Comparison of ENCODE assay signal across 30 mouse cellular contexts in the genomic region with DNA sequence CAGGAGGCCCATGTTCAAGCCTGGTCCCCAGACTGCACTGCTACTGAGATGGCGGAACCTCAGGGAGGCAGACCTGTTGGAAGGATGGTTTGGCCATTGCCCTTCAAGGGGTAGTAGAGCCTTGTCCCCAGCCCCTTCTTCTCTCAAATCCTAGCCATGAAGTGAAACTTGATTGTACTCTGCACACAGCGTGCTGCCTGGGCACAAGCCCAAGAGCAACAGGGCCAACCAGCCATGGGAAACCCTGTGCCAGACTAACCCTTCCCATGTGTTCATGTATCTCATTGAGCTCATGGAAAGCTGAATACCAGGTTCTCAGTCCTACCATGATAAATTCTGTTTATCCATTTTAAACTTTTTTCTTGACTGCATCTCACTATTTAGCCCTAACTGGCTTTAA. TPM values are rescaled to one million over a fixed set of nuclear protein-coding genes. Genes with fewer than 3 reads are reported as not detected.
DNase-seq lines count a peak whose midpoint lies in the region; ATAC-seq and TF ChIP-seq lines count a peak whose summit lies in the region.
"Had no signal": no experiment of that assay in that cellular context is flagged by ENCODE, and none has a peak within 500 bp of the region (broad histone marks: within the 10 kb centered on the region; RNA-seq: fewer than 3 reads in every experiment).

No protein-coding gene starts in this region.

- no peak for ATAC-seq in heart, postnatal 0 days (ENCODE audit: insufficient read depth, low read depth)
- ATAC-seq in liver, embryonic 12.5 days, result no peak
- ATAC-seq in liver, postnatal 0 days, result no peak
- ATAC-seq: lung, postnatal 0 days; midbrain, embryonic 16.5 days had no signal

- no peak overlapping the region for H3K4me3 ChIP-seq in heart, postnatal 0 days (ENCODE audit: low read depth, low read length)
- no peak overlapping the region for H3K4me3 ChIP-seq in liver, embryonic 12.5 days
- no peak overlapping the region for H3K4me3 ChIP-seq in liver, postnatal 0 days (ENCODE audit: low read depth, low read length)
- H3K4me3 ChIP-seq: forebrain, embryonic 12.5 days; gastrocnemius, adult 2 months; hindbrain, embryonic 12.5 days; layer of hippocampus, adult 2 months; liver, embryonic 15.5 days; neural tube, embryonic 15.5 days had no signal

- no peak for TF ChIP-seq EP300 in heart, postnatal 0 days (IDR thresholded peaks at IDR 0.05; ENCODE audit: low read depth)
- TF ChIP-seq EP300 in liver, postnatal 0 days (IDR thresholded peaks at IDR 0.05; ENCODE audit: low read depth), result no peak

- DNase-seq in cerebellum, postnatal 10 days, result peak; percentile 39 to 57
- DNase-seq in cerebellum, postnatal 25 days, result no peak
- DNase-seq in heart, postnatal 0 days (ENCODE audit: low spot score), result peak; percentile 18
- no peak for DNase-seq in heart, postnatal 36 days
- DNase-seq in liver, postnatal 0 days, result no peak
- peak; percentile 85 for DNase-seq in adipocyte (ENCODE audit: low spot score)
- no peak for DNase-seq in Muller cell, postnatal 12 days (ENCODE audit: inconsistent ontology term)
- DNase-seq: cerebellum, adult 9-11 months; gastrocnemius, adult 2 months; kidney, adult 18-20 months; layer of hippocampus, postnatal 36 days; right cerebral cortex, postnatal 14 days; spleen, adult 18-20 months; thymus, adult 2 months had no signal

- 61% methylated on average over 2 of the region's 2 CpGs for WGBS in heart, postnatal 0 days
- WGBS in liver, embryonic 12.5 days (ENCODE audit: insufficient replicate concordance), result 82% methylated on average over 2 of the region's 2 CpGs
- 88% methylated on average over 2 of the region's 2 CpGs for WGBS in liver, postnatal 0 days (ENCODE audit: insufficient replicate concordance)

- no peak overlapping the region for H3K9ac ChIP-seq in heart, postnatal 0 days (replicated peaks; ENCODE audit: low read depth, low read length)
- 0 out of 2 replicates have a peak overlapping the region, but pooled peaks have one; percentile 43 for H3K9ac ChIP-seq in liver, embryonic 12.5 days
- no peak overlapping the region for H3K9ac ChIP-seq in liver, postnatal 0 days (replicated peaks)
- H3K9ac ChIP-seq: forebrain, embryonic 12.5 days; hindbrain, embryonic 12.5 days; neural tube, embryonic 15.5 days had no signal

- intact Hi-C loops in heart, postnatal 36 days (cut with DNase I), result no loop called here

- peak overlapping the region; percentile 31; the same call in 1 of the 2 replicates for H3K27ac ChIP-seq in heart, postnatal 0 days (ENCODE audit: low read depth)
- 0 out of 2 replicates have a peak overlapping the region, but pooled peaks have one; percentile 27 for H3K27ac ChIP-seq in liver, embryonic 12.5 days
- H3K27ac ChIP-seq in liver, postnatal 0 days (ENCODE audit: low read depth), result no peak overlapping the region
- H3K27ac ChIP-seq: forebrain, embryonic 12.5 days; gastrocnemius, adult 2 months; hindbrain, embryonic 12.5 days; kidney, postnatal 0 days; layer of hippocampus, adult 2 months; neural tube, embryonic 15.5 days had no signal

- TF ChIP-seq CTCF in heart, postnatal 0 days (IDR thresholded peaks at IDR 0.05; ENCODE audit: low read depth), result no peak
- TF ChIP-seq CTCF in liver, postnatal 0 days (IDR thresholded peaks at IDR 0.05; ENCODE audit: low read depth), result no peak

- no peak overlapping the region for H3K4me2 ChIP-seq in heart, postnatal 0 days (ENCODE audit: low read depth, low read length)
- no peak overlapping the region for H3K4me2 ChIP-seq in liver, embryonic 12.5 days
- no peak overlapping the region for H3K4me2 ChIP-seq in liver, postnatal 0 days (ENCODE audit: low read depth, low read length)
- H3K4me2 ChIP-seq: forebrain, embryonic 12.5 days; hindbrain, embryonic 12.5 days; neural tube, embryonic 15.5 days had no signal

- no peaks in the 10 kb centered on the region for H3K9me3 ChIP-seq in heart, postnatal 0 days (replicated peaks; ENCODE audit: control insufficient read depth, low read length)
- no peaks in the 10 kb centered on the region for H3K9me3 ChIP-seq in liver, embryonic 12.5 days (replicated peaks)
- no peaks in the 10 kb centered on the region for H3K9me3 ChIP-seq in liver, postnatal 0 days (ENCODE audit: low read length)
- H3K9me3 ChIP-seq: forebrain, embryonic 12.5 days; hindbrain, embryonic 12.5 days; liver, embryonic 15.5 days; neural tube, embryonic 15.5 days had no signal

- H3K27me3 ChIP-seq in heart, postnatal 0 days (ENCODE audit: control insufficient read depth, insufficient read depth, low read length), result no peaks in the 10 kb centered on the region
- H3K27me3 ChIP-seq in liver, embryonic 12.5 days (replicated peaks), result no peaks in the 10 kb centered on the region
- no peaks in the 10 kb centered on the region for H3K27me3 ChIP-seq in liver, postnatal 0 days (ENCODE audit: insufficient read depth, low read length)
- H3K27me3 ChIP-seq: forebrain, embryonic 12.5 days; hindbrain, embryonic 12.5 days; liver, embryonic 15.5 days; neural tube, embryonic 15.5 days had no signal

- H3K4me1 ChIP-seq in heart, postnatal 0 days (ENCODE audit: control insufficient read depth, insufficient read depth), result peaks cover 9% of the 10 kb centered on the region
- peaks cover 44% of the 10 kb centered on the region for H3K4me1 ChIP-seq in liver, embryonic 12.5 days
- peaks cover 11% of the 10 kb centered on the region for H3K4me1 ChIP-seq in liver, postnatal 0 days (ENCODE audit: insufficient read depth)

- no peaks in the 10 kb centered on the region for H3K36me3 ChIP-seq in heart, postnatal 0 days (replicated peaks; ENCODE audit: control insufficient read depth, insufficient read depth, low read length)
- no peaks in the 10 kb centered on the region for H3K36me3 ChIP-seq in liver, embryonic 12.5 days
- no peaks in the 10 kb centered on the region for H3K36me3 ChIP-seq in liver, postnatal 0 days (replicated peaks; ENCODE audit: insufficient read depth, low read length)
- H3K36me3 ChIP-seq: forebrain, embryonic 12.5 days; hindbrain, embryonic 12.5 days; liver, embryonic 15.5 days; neural tube, embryonic 15.5 days had no signal

RNA-seq across cellular contexts. Expression of a gene that starts 3.2 kb away (rescaled TPM):
- 39.6 and 62.9 TPM in 2 replicates for total RNA-seq in heart, postnatal 0 days (2014; rRNA removed; ENCODE audit: low replicate concordance)
- polyA plus RNA-seq in heart, postnatal 0 days (2015; fragmentation: Nextera tagmentation; extraction: Ambion mirVana), result 51.0 and 52.5 TPM in 2 replicates
- 10 to 100 TPM; 53.7 to 55.6 TPM for total RNA-seq in heart, postnatal 36 days (2021)
- 86.3 and 88.9 TPM in 2 replicates for polyA plus RNA-seq in liver, embryonic 12.5 days (2016; fragmentation: Nextera tagmentation; extraction: Ambion mirVana)
- 48.5 and 48.7 TPM in 2 replicates for polyA plus RNA-seq in liver, postnatal 0 days (2015; fragmentation: Nextera tagmentation; extraction: Ambion mirVana)

RNA-seq across cellular contexts. Expression of a gene that starts 21.2 kb away (rescaled TPM):
- total RNA-seq in heart, postnatal 0 days (2014; rRNA removed; ENCODE audit: low replicate concordance), result 6.2 and 14.3 TPM in 2 replicates
- 4.4 and 5.9 TPM in 2 replicates for polyA plus RNA-seq in heart, postnatal 0 days (2015; fragmentation: Nextera tagmentation; extraction: Ambion mirVana)
- total RNA-seq in heart, postnatal 36 days (2021), result 10 to 100 TPM; 32.2 to 37.5 TPM
- polyA plus RNA-seq in liver, embryonic 12.5 days (2016; fragmentation: Nextera tagmentation; extraction: Ambion mirVana), result 1.5 and 1.7 TPM in 2 replicates
- 26.7 and 27.1 TPM in 2 replicates for polyA plus RNA-seq in liver, postnatal 0 days (2015; fragmentation: Nextera tagmentation; extraction: Ambion mirVana)

RNA-seq across cellular contexts. Expression of a gene that starts 34.5 kb away (rescaled TPM):
- total RNA-seq in heart, postnatal 0 days (2014; rRNA removed; ENCODE audit: low replicate concordance), result not detected in 2 replicates
- polyA plus RNA-seq in heart, postnatal 0 days (2015; fragmentation: Nextera tagmentation; extraction: Ambion mirVana), result not detected in 2 replicates
- total RNA-seq in heart, postnatal 36 days (2021), result not detected
- not detected in 2 replicates for polyA plus RNA-seq in liver, embryonic 12.5 days (2016; fragmentation: Nextera tagmentation; extraction: Ambion mirVana)
- not detected in 2 replicates for polyA plus RNA-seq in liver, postnatal 0 days (2015; fragmentation: Nextera tagmentation; extraction: Ambion mirVana)
- total RNA-seq: adrenal gland, adult 18-20 months; gastrocnemius, adult 2 months; layer of hippocampus, adult 2 months; layer of hippocampus, postnatal 36 days; left cerebral cortex, postnatal 14 days; megakaryocyte progenitor cell, adult 5-6 weeks; MEL had no signal
- polyA plus RNA-seq: brain, embryonic 14.5 days; forebrain, embryonic 12.5 days; gonadal fat pad, adult 2 months; hindbrain, embryonic 12.5 days; kidney, postnatal 0 days; liver, embryonic 15.5 days; lung, postnatal 0 days; midbrain, embryonic 16.5 days; neural tube, embryonic 15.5 days; stomach, embryonic 14.5 days; thymus, adult 2 months had no signal

Comparison
In these comparisons a context has a peak if more than half of its experiments do, and no peak if none do; other contexts are left out.
1. DNase-seq: peak in cerebellum, postnatal 10 days (2 of 2), heart, postnatal 0 days (single experiment) and adipocyte (single experiment); none in cerebellum, postnatal 25 days (0 of 2), heart, postnatal 36 days (0 of 2), liver, postnatal 0 days (single experiment) and Muller cell, postnatal 12 days (single experiment).